Mouse (Mus musculus) midbrain, embryonic 10.5 days (tissue): ENCODE data around the gene Gmcl1. TPM values are rescaled to one million over a fixed set of nuclear protein-coding genes. Genes with fewer than 3 reads are reported as not detected.

Experiments used
- DNase-seq: peaks from one replicate; pipeline ENCODE4 v3.0.0-alpha.2; 2017; ENCODE audit warnings: low spot score
- H3K27ac ChIP-seq: fragments of 300-500 bp; sonication (generic); replicated peaks from 2 replicates; pipeline ENCODE4 v1.5.1; 2016; ENCODE audit warnings: mild to moderate bottlenecking
- H3K27me3 ChIP-seq: fragments of 300-500 bp; sonication (generic); 2 replicates; pipeline ENCODE4 v1.6.1; 2016; ENCODE audit warnings: low read depth, mild to moderate bottlenecking; ENCODE audit not compliant: poor library complexity, severe bottlenecking
- H3K36me3 ChIP-seq: fragments of 300-500 bp; sonication (generic); 2 replicates; pipeline ENCODE4 v1.6.1; 2016; ENCODE audit warnings: mild to moderate bottlenecking, moderate library complexity
- H3K4me1 ChIP-seq: fragments of 300-500 bp; sonication (generic); 2 replicates; pipeline ENCODE4 v1.6.1; 2016
- H3K4me3 ChIP-seq: fragments of 300-500 bp; sonication (generic); 2 replicates; pipeline ENCODE4 v1.5.1; 2016; ENCODE audit warnings: mild to moderate bottlenecking, moderate library complexity
- H3K9me3 ChIP-seq: fragments of 300-500 bp; sonication (generic); replicated peaks from 2 replicates; pipeline ENCODE4 v1.6.1; 2016; ENCODE audit warnings: mild to moderate bottlenecking
- WGBS: fragments of 180-500 bp; shearing (Covaris S2); methylation state at CpG from one replicate; pipeline ENCODE4 v1.1.7; 2016; 5-methylcytosine and 5-hydroxymethylcytosine counted together
- polyA plus RNA-seq: library from polyadenylated mRNA; unstranded; fragments of >200 nt; fragmentation: Nextera tagmentation; extraction: Ambion mirVana; gene quantifications from 2 replicates; pipeline ENCODE4 v1.2.1, GENCODE M21; 2016

The Gmcl1 gene
- polyA plus RNA-seq, 1 experiment from 2014 or later = 33.9 TPM

DNA sequence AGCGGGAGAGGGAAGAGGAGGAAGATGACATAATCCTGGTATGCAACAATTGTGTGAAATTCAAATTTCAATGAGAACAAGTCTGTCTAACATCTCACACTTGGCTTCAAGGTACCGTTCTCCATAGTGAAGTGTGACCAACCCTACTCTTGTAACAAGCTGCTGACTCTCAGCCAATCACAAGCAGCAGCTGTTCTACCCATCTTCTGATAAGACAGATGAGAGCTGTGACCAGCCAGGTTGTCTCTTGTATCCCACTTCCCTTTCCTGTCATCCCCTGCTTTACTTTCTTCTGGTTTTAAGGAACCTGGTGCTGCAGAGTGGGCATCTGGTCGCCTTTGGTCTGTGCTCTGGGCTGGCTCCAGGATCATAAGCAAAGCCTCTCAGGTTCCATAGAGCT, 34.3 kb upstream of the Gmcl1 start:
- Histone ChIP-seq H3K27ac (no peak overlapping the region), H3K9me3 (no peaks in the 10 kb centered on the region), H3K27me3 (no peaks in the 10 kb centered on the region), H3K4me3 (no peak overlapping the region), H3K36me3 (no peaks in the 10 kb centered on the region), H3K4me1 (no peaks in the 10 kb centered on the region)
- no peak for DNase-seq
- WGBS = 72% methylated on average over 3 of the region's 3 CpGs

DNA sequence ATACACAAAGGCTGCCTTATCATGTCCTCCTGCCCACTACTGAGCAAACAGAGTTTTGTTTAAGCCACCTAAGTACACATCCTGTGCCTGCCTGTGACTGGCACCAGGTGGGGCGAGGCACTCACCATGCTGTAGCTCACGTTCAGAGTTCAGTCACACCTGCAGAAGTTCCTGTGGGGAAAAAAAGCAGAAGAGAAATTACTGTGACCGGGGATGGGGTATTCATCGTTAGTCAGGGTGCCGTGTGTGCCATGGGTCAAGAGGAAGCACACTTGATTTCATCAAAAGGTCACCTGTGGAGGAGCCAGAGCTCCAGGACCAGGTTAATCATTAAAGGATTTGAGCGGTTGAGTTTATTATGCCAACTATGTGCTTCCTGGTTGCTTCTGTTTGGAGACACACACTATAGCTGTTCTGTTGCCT, 32.5 kb upstream of the Gmcl1 start:
- Histone ChIP-seq H3K27me3 (no peaks in the 10 kb centered on the region), H3K27ac (no peak overlapping the region), H3K4me3 (no peak overlapping the region), H3K36me3 (no peaks in the 10 kb centered on the region), H3K9me3 (no peaks in the 10 kb centered on the region), H3K4me1 (no peaks in the 10 kb centered on the region)
- no peak for DNase-seq
- WGBS = 79% methylated on average over 6 of the region's 6 CpGs

DNA sequence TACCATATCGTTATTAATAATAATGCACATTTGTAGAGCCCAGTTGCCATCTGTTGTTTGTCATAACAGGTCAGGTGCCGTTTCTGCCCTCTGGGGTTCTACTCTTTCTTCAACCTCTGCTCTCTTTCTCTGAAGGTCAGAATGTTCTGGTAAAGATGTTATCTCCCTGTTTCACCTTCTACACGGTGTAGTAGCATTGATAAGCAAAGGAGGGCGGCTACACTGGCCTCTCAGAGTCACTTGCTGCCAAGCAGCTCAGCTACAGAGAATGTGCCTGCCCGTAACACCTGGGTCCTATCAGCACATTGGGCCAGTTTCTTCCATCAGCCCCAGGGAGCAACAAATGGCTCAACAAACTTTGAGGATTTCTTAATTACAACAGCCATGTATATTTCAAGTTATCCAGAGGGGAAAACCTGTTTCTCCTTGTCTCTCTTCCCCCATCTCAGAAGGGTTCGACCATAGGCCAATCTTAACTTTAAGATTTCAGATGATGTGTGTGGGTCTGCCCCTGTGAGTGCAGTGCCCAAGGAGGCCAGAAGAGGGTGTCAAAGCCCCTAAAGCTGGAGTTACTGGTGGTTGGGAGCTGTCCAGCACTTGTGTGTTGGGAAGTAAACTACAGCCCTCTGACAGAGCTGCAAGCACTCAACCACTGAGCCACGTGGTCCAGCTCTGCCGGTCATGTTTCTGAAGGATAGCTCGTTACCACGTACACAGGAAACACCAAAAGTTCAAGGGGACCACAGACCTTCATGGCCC, 21.1 kb upstream of the Gmcl1 start:
- no peaks in the 10 kb centered on the region for H3K27me3 ChIP-seq
- DNase-seq = no peak
- H3K9me3 ChIP-seq = no peaks in the 10 kb centered on the region; the same call in 1 of the 2 replicates
- H3K4me3 ChIP-seq = no peak overlapping the region
- no peak overlapping the region for H3K27ac ChIP-seq
- WGBS = 92% methylated on average over 10 of the region's 10 CpGs
- no peaks in the 10 kb centered on the region for H3K36me3 ChIP-seq
- no peaks in the 10 kb centered on the region for H3K4me1 ChIP-seq

DNA sequence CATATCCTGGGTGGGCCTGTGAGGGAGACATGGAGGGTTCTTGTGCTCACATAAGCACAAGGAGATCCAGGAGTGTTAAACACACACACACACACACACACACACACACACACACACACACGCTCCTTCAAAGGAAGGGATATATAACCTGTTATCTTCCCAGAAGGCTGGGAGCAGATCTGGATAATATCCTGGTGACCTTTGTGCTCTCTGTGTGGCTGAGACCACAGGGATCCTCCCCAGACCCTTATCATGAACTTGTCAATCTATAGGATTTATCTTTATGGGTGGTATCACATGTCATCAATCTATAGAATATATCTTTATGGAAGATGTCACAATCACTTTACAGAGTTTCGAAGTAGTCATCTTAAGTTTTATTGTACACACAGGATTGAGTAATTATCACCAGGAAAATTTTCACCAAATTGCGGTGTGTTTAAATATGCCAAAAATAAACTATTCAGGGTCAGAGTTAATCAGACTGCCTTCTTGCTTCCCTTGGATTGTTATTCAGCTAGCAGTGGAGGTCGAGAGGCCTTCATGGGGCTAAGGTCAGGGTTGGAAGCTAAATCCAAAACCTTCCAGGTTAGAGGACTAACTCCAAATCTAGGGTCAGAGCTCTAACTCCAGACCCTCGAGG, 19.8 kb upstream of the Gmcl1 start:
- Histone ChIP-seq H3K36me3 (no peaks in the 10 kb centered on the region), H3K4me3 (no peak overlapping the region), H3K4me1 (no peaks in the 10 kb centered on the region), H3K9me3 (no peaks in the 10 kb centered on the region; the same call in 1 of the 2 replicates), H3K27ac (no peak overlapping the region), H3K27me3 (no peaks in the 10 kb centered on the region)
- no peak for DNase-seq
- 89% methylated on average over 5 of the region's 5 CpGs for WGBS

DNA sequence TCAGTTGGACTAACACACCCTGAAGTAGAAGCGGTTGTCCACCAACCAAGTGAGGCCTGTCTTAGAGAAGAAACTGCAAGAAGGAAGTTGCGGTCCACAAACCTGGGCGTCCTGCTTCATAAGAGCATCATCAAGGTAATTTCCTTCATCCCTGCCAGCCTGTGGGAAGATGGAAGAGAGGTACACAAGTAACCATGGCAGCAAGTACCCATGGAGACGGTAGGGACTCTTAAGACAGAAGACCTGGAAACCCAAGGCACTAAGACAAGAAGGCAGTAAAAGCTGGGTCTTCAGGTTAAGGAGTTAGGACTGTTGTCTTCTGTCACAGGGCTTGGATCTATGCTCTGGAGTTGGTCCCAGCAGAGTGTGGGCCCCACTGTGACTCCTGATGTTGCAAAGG, 17.8 kb upstream of the Gmcl1 start:
- H3K36me3 ChIP-seq = no peaks in the 10 kb centered on the region
- H3K4me3 ChIP-seq = no peak overlapping the region
- DNase-seq = no peak
- no peaks in the 10 kb centered on the region for H3K27me3 ChIP-seq
- no peaks in the 10 kb centered on the region for H3K4me1 ChIP-seq
- WGBS = 92% methylated on average over 4 of the region's 4 CpGs
- H3K27ac ChIP-seq = no peak overlapping the region
- no peaks in the 10 kb centered on the region; the same call in 1 of the 2 replicates for H3K9me3 ChIP-seq

DNA sequence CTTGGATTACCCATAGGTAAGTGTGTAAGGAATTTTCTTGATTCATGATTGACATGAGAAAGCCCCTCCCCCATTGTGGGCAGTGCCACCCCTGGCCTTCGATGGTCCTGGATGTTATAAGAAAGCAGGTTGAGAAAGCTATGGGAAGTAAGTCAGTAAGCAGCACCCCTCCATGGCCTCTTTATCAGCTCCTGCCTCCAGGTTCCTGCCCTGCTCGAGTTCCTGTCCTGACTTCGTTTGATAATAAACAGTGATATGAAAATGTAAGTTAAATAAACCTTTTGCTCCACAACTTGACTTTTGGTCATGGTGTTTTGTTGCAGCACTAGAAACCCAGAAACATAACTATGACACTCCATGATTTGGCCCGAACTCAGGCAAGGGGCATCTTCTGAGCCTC, 16.6 kb upstream of the Gmcl1 start:
- 84% methylated on average over 4 of the region's 4 CpGs for WGBS
- Histone ChIP-seq H3K4me1 (no peaks in the 10 kb centered on the region), H3K4me3 (no peak overlapping the region), H3K9me3 (no peaks in the 10 kb centered on the region; the same call in 1 of the 2 replicates), H3K27me3 (no peaks in the 10 kb centered on the region), H3K36me3 (no peaks in the 10 kb centered on the region), H3K27ac (no peak overlapping the region)
- no peak for DNase-seq

DNA sequence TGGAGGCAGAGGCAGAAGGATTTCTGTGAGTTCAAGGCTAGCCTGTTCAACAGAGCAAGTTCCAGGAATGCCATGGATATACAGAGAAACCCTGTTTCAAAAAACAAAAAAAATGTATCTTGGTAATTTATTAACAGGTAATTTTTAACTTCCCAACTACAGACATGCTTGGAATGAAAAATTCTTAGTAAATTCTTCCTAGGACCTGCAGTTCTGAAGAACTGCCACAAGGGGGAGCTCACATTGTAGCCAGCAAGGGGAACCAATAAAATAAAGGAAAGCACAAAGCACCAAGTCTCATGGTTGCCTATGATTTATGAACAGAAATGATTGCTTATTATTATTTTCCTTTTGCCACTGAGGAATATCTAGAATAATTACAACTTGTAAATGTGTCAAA, 14.0 kb upstream of the Gmcl1 start:
- DNase-seq = no peak
- H3K36me3 ChIP-seq = no peaks in the 10 kb centered on the region

DNA sequence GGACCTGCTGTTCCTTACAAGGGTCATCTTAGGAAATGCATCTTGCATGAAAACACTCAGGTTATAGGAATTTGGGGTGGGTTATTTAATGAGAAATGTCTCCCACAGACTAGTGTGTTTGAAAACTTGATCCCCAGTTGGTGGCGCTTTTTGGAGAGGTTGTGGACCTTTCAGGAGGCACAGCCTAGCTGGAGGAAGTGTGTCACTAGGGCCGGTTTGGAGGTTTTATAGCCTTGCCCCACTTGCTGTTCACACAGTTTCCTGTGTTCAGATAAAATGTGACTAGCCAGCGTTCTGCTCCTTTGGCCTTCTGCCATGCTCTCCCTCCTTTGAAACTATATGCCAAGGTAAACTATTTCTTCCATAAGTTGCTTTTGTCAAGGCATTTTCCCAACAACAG, 7.5 kb upstream of the Gmcl1 start:
- H3K4me3 ChIP-seq = no peak overlapping the region
- H3K4me1 ChIP-seq = no peaks in the 10 kb centered on the region
- 36% methylated on average over 3 of the region's 3 CpGs for WGBS
- H3K36me3 ChIP-seq = no peaks in the 10 kb centered on the region
- no peaks in the 10 kb centered on the region for H3K27me3 ChIP-seq
- no peaks in the 10 kb centered on the region for H3K9me3 ChIP-seq
- DNase-seq = no peak
- H3K27ac ChIP-seq = no peak overlapping the region

More for the DNA sequence above, 14.0 kb upstream of the Gmcl1 start:
- no peak overlapping the region for H3K4me3 ChIP-seq
- H3K9me3 ChIP-seq = no peaks in the 10 kb centered on the region
- H3K27ac ChIP-seq = no peak overlapping the region
- no peaks in the 10 kb centered on the region for H3K4me1 ChIP-seq
- H3K27me3 ChIP-seq = no peaks in the 10 kb centered on the region

DNA sequence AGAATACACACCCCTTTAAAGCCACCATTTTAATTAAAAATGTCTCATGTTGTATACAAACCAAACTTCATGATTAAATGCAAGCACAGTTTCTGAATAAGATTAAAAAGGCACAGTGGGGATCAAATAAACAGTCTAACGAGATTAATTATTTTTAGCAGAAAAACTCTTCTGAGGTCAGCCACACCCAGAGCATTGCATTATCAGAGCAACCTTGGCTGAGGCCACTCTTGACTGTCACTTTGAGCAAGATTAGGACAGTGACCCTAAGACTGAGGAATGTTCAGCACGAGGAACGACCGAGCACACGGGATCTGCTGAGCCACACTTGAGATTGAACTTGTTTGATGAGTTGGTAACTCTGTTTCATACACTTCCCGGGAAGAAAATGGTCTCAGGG, 3.6 kb upstream of the Gmcl1 start:
- Histone ChIP-seq H3K27me3 (no peaks in the 10 kb centered on the region), H3K27ac (no peak overlapping the region), H3K9me3 (no peaks in the 10 kb centered on the region), H3K36me3 (no peaks in the 10 kb centered on the region), H3K4me1 (peaks cover 19% of the 10 kb centered on the region), H3K4me3 (no peak overlapping the region)
- WGBS = 81% methylated on average over 6 of the region's 6 CpGs
- DNase-seq = no peak

DNA sequence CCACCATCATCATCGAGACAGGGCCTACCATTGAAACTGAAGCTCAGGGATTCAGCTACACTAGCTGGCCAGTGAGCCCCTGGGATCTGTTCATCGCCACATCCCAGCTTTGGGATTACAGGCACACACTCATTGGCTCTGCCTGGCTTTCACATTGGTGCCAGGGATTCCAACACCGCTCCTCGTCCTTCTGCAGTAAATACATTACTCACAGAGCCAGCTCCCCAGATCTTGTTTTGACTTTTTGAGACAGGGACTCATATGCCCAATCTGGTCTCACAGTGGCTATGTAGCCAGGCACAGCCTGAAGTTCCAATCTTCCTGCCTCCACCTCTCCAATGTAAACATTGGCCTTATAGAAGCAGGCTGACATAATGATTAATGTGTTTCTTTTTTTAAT, 3.1 kb upstream of the Gmcl1 start:
- H3K27ac ChIP-seq = no peak overlapping the region
- no peak for DNase-seq
- no peaks in the 10 kb centered on the region for H3K9me3 ChIP-seq
- H3K27me3 ChIP-seq = no peaks in the 10 kb centered on the region
- no peaks in the 10 kb centered on the region for H3K36me3 ChIP-seq
- H3K4me3 ChIP-seq = no peak overlapping the region
- WGBS = 87% methylated on average over 4 of the region's 4 CpGs
- H3K4me1 ChIP-seq = peaks cover 22% of the 10 kb centered on the region

DNA sequence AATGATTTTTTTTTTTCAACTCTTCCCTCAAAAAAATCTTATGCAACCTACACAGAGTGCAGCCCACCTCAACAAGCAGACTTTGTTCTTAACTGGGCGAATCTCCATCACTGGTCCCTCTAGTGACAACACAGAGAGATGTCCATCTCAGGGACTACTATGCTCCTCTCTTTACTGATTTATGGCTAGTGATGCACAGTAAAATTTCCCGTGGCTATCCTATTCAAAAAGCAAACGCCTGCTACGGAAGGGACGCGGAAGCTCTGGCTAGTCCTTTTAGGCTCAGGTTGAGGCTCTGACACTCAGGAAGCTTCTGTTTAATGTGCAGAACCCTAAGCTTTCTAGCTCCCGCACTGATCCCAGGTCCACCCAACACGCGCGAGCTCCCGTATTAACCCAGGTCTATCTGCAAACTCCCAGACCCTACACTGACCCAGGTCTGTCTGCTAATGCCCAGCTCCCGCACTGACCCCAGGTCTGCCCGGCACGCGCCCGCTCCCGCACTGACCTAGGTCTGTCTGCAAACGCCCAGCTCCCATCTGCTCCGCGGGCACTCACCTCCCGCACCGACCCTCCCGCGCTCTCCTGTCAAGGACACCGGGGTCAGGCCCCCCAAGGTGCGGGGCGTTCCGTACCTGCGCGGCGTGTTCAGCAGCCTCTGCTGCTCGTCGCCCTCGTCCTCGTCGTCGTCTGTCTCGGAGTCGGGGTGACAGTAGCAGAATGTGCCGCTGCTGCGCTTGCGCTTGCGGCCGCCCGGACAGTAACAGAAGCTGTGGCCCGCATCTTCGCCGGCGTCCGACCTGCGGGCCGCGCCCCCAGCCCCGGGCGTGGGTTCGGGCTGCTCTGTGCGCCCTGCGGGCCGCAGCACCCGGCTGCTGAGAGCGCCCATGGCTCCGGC, 658 bp downstream of the Gmcl1 start:
- Histone ChIP-seq H3K4me3 (peak overlapping the region; percentile 99), H3K27me3 (no peaks in the 10 kb centered on the region), H3K36me3 (peaks cover 3% of the 10 kb centered on the region), H3K9me3 (no peaks in the 10 kb centered on the region), H3K27ac (peak overlapping the region; percentile 93), H3K4me1 (peaks cover 26% of the 10 kb centered on the region)
- no peak for DNase-seq
- under 1% methylated on average over 62 of the region's 62 CpGs for WGBS

DNA sequence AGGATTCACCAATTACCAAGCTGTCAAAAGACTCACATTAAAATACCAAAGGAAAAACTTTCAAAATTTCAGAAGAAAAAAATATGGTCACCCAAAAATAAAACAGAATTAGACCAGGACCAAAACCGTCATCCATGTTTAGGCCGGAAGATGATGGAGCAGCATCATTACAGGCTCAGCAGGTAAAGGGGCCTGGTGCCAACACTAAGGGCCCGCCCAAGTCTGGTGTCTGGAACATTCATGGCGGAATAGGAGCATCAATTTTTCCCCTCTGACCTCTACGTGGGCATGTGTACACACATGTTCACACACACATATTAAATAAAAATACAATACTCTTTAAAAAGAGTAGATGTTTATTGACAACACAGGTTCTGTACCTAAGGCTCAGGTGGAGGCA, 4.5 kb downstream of the Gmcl1 start:
- H3K27me3 ChIP-seq = no peaks in the 10 kb centered on the region
- H3K27ac ChIP-seq = no peak overlapping the region
- H3K4me3 ChIP-seq = no peak overlapping the region
- H3K36me3 ChIP-seq = peaks cover 15% of the 10 kb centered on the region
- peaks cover 18% of the 10 kb centered on the region for H3K4me1 ChIP-seq
- 92% methylated on average over 5 of the region's 5 CpGs for WGBS
- no peak for DNase-seq
- H3K9me3 ChIP-seq = no peaks in the 10 kb centered on the region

DNA sequence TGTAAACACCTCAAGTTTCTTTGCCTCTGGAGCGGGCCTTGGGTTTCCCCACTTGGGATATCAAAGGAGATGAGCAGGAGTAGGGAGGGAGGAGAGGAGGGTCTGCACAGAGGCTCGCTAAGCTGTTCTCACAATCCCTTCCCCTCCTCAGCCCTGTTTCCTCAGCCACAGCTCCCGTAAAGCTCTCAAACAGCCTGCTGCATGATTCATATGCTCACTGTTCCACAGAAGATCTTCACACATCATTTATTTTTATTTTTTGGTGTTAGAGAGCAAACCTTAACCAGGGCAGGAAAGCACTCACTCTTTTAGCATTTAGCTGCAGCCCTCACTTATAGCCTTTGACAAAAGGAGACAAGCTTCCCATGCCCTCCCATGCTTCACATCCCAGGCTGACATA, 11.2 kb downstream of the Gmcl1 start:
- Histone ChIP-seq H3K9me3 (no peaks in the 10 kb centered on the region), H3K27ac (no peak overlapping the region), H3K4me3 (no peak overlapping the region), H3K27me3 (no peaks in the 10 kb centered on the region), H3K36me3 (peaks cover 42% of the 10 kb centered on the region), H3K4me1 (no peaks in the 10 kb centered on the region)
- no peak for DNase-seq
- 76% methylated on average over 3 of the region's 3 CpGs for WGBS
